Mouse (Mus musculus): ENCODE measurements at regions not wholly inside any gene's neighbourhood (a gene's known extent, or its start where the extent isn't known, plus 50 kb on each side); places are given as distances from the start of the nearest gene placed in this dataset.

GRCm38 (mm10) chr1:190531224-190531623 lies 360.7 kb upstream of the Prox1 start:
- H3K4me1 ChIP-seq (ENCODE audit: control insufficient read depth, low read depth, low read length), result no peaks in the 10 kb centered on the region
- ATAC-seq (ENCODE audit: low read depth), result no peak
- H3K27me3 ChIP-seq (ENCODE audit: control insufficient read depth, insufficient read depth, low read depth, low read length), result peaks cover 2% of the 10 kb centered on the region; the same call in 1 of the 2 replicates
- no peak overlapping the region for H3K27ac ChIP-seq (ENCODE audit: low read length)
- 63% methylated on average over 6 of the region's 6 CpGs for WGBS (ENCODE audit: insufficient replicate concordance)
- no peak overlapping the region for H3K4me2 ChIP-seq (ENCODE audit: low read depth, low read length)
- no peaks in the 10 kb centered on the region for H3K9me3 ChIP-seq (replicated peaks; ENCODE audit: control insufficient read depth, low read length)
- no peaks in the 10 kb centered on the region for H3K36me3 ChIP-seq (ENCODE audit: control insufficient read depth, insufficient read depth)
- no peak overlapping the region for H3K4me3 ChIP-seq (ENCODE audit: low read depth, low read length)
- no peak overlapping the region for H3K9ac ChIP-seq (ENCODE audit: low read depth, low read length)

- Histone ChIP-seq H3K27ac (ENCODE audit: low read length) (no peak overlapping the region), H3K36me3 (ENCODE audit: control insufficient read depth, insufficient read depth) (no peaks in the 10 kb centered on the region), H3K4me1 (ENCODE audit: control insufficient read depth, low read depth, low read length) (no peaks in the 10 kb centered on the region), H3K4me3 (ENCODE audit: low read depth, low read length) (no peak overlapping the region), H3K9me3 (replicated peaks; ENCODE audit: control insufficient read depth, low read length) (no peaks in the 10 kb centered on the region), H3K9ac (ENCODE audit: low read depth, low read length) (no peak overlapping the region), H3K27me3 (ENCODE audit: control insufficient read depth, insufficient read depth, low read depth, low read length) (peaks cover 3% of the 10 kb centered on the region; the same call in 1 of the 2 replicates), H3K4me2 (ENCODE audit: low read depth, low read length) (no peak overlapping the region)
- ATAC-seq (ENCODE audit: low read depth), result no peak
- WGBS (ENCODE audit: insufficient replicate concordance), result 62% methylated on average over 3 of the region's 3 CpGs
These were observed 359.6 kb upstream of the Prox1 start for GRCm38 (mm10) chr1:190530079-190530478.

- H3K9ac ChIP-seq (ENCODE audit: low read depth, low read length), result no peak overlapping the region
- WGBS (ENCODE audit: insufficient replicate concordance), result 71% methylated on average over 7 of the region's 7 CpGs
- H3K4me3 ChIP-seq (ENCODE audit: low read depth, low read length), result no peak overlapping the region
- H3K4me1 ChIP-seq (ENCODE audit: control insufficient read depth, low read depth, low read length), result no peaks in the 10 kb centered on the region
- no peak overlapping the region for H3K4me2 ChIP-seq (ENCODE audit: low read depth, low read length)
- no peak overlapping the region for H3K27ac ChIP-seq (ENCODE audit: low read length)
- H3K27me3 ChIP-seq (ENCODE audit: control insufficient read depth, insufficient read depth, low read depth, low read length), result peaks cover 3% of the 10 kb centered on the region; the same call in 1 of the 2 replicates
- ATAC-seq (ENCODE audit: low read depth), result no peak
- no peaks in the 10 kb centered on the region for H3K9me3 ChIP-seq (replicated peaks; ENCODE audit: control insufficient read depth, low read length)
- no peaks in the 10 kb centered on the region for H3K36me3 ChIP-seq (ENCODE audit: control insufficient read depth, insufficient read depth)
These were observed 357.1 kb upstream of the Prox1 start for GRCm38 (mm10) chr1:190527545-190528137.

GRCm38 (mm10) chr1:190526634-190527033 lies 356.1 kb upstream of the Prox1 start:
- WGBS (ENCODE audit: insufficient replicate concordance), result 25% methylated on average over 7 of the region's 7 CpGs
- no peaks in the 10 kb centered on the region for H3K36me3 ChIP-seq (ENCODE audit: control insufficient read depth, insufficient read depth)
- no peak overlapping the region for H3K27ac ChIP-seq (ENCODE audit: low read length)
- no peak overlapping the region for H3K9ac ChIP-seq (ENCODE audit: low read depth, low read length)
- no peak overlapping the region for H3K4me2 ChIP-seq (ENCODE audit: low read depth, low read length)
- H3K4me3 ChIP-seq (ENCODE audit: low read depth, low read length), result no peak overlapping the region
- ATAC-seq (ENCODE audit: low read depth), result no peak
- peaks cover 3% of the 10 kb centered on the region; the same call in 1 of the 2 replicates for H3K27me3 ChIP-seq (ENCODE audit: control insufficient read depth, insufficient read depth, low read depth, low read length)
- H3K9me3 ChIP-seq (replicated peaks; ENCODE audit: control insufficient read depth, low read length), result no peaks in the 10 kb centered on the region
- no peaks in the 10 kb centered on the region for H3K4me1 ChIP-seq (ENCODE audit: control insufficient read depth, low read depth, low read length)

GRCm38 (mm10) chr1:190526046-190526445 lies 355.5 kb upstream of the Prox1 start:
- H3K27ac ChIP-seq (ENCODE audit: low read length), result no peak overlapping the region
- H3K4me2 ChIP-seq (ENCODE audit: low read depth, low read length), result no peak overlapping the region
- no peak overlapping the region for H3K9ac ChIP-seq (ENCODE audit: low read depth, low read length)
- H3K27me3 ChIP-seq (ENCODE audit: control insufficient read depth, insufficient read depth, low read depth, low read length), result peaks cover 3% of the 10 kb centered on the region; the same call in 1 of the 2 replicates
- no peaks in the 10 kb centered on the region for H3K36me3 ChIP-seq (ENCODE audit: control insufficient read depth, insufficient read depth)
- no peak for ATAC-seq (ENCODE audit: low read depth)
- no peaks in the 10 kb centered on the region for H3K4me1 ChIP-seq (ENCODE audit: control insufficient read depth, low read depth, low read length)
- 54% methylated on average over 6 of the region's 6 CpGs for WGBS (ENCODE audit: insufficient replicate concordance)
- no peak overlapping the region for H3K4me3 ChIP-seq (ENCODE audit: low read depth, low read length)
- H3K9me3 ChIP-seq (replicated peaks; ENCODE audit: control insufficient read depth, low read length), result no peaks in the 10 kb centered on the region

- H3K4me3 ChIP-seq (ENCODE audit: low read depth, low read length), result no peak overlapping the region
- no peak overlapping the region for H3K9ac ChIP-seq (ENCODE audit: low read depth, low read length)
- no peak overlapping the region for H3K4me2 ChIP-seq (ENCODE audit: low read depth, low read length)
- H3K36me3 ChIP-seq (ENCODE audit: control insufficient read depth, insufficient read depth), result no peaks in the 10 kb centered on the region
- ATAC-seq (ENCODE audit: low read depth), result no peak
- H3K4me1 ChIP-seq (ENCODE audit: control insufficient read depth, low read depth, low read length), result no peaks in the 10 kb centered on the region
- H3K27ac ChIP-seq (ENCODE audit: low read length), result no peak overlapping the region
- H3K9me3 ChIP-seq (replicated peaks; ENCODE audit: control insufficient read depth, low read length), result no peaks in the 10 kb centered on the region
- WGBS (ENCODE audit: insufficient replicate concordance), result 69% methylated on average over 8 of the region's 8 CpGs
- H3K27me3 ChIP-seq (ENCODE audit: control insufficient read depth, insufficient read depth, low read depth, low read length), result no peaks in the 10 kb centered on the region
These were observed 329.6 kb upstream of the Prox1 start for GRCm38 (mm10) chr1:190500106-190500505.

- Histone ChIP-seq H3K9ac (ENCODE audit: low read depth, low read length) (no peak overlapping the region), H3K4me3 (ENCODE audit: low read depth, low read length) (no peak overlapping the region), H3K4me1 (ENCODE audit: control insufficient read depth, low read depth, low read length) (no peaks in the 10 kb centered on the region), H3K9me3 (replicated peaks; ENCODE audit: control insufficient read depth, low read length) (no peaks in the 10 kb centered on the region; the same call in 1 of the 2 replicates), H3K4me2 (ENCODE audit: low read depth, low read length) (no peak overlapping the region), H3K27ac (ENCODE audit: low read length) (no peak overlapping the region), H3K36me3 (ENCODE audit: control insufficient read depth, insufficient read depth) (no peaks in the 10 kb centered on the region), H3K27me3 (ENCODE audit: control insufficient read depth, insufficient read depth, low read depth, low read length) (no peaks in the 10 kb centered on the region)
- 64% methylated on average over 4 of the region's 4 CpGs for WGBS (ENCODE audit: insufficient replicate concordance)
- ATAC-seq (ENCODE audit: low read depth), result no peak
These were observed 327.0 kb upstream of the Prox1 start for GRCm38 (mm10) chr1:190497474-190497873.

GRCm38 (mm10) chr1:190495741-190496520 lies 325.4 kb upstream of the Prox1 start:
- Histone ChIP-seq H3K4me2 (ENCODE audit: low read depth, low read length) (no peak overlapping the region), H3K27me3 (ENCODE audit: control insufficient read depth, insufficient read depth, low read depth, low read length) (no peaks in the 10 kb centered on the region), H3K27ac (ENCODE audit: low read length) (no peak overlapping the region), H3K4me3 (ENCODE audit: low read depth, low read length) (no peak overlapping the region), H3K4me1 (ENCODE audit: control insufficient read depth, low read depth, low read length) (no peaks in the 10 kb centered on the region), H3K36me3 (ENCODE audit: control insufficient read depth, insufficient read depth) (no peaks in the 10 kb centered on the region), H3K9me3 (replicated peaks; ENCODE audit: control insufficient read depth, low read length) (no peaks in the 10 kb centered on the region; the same call in 1 of the 2 replicates), H3K9ac (ENCODE audit: low read depth, low read length) (no peak overlapping the region)
- 31% methylated on average over 10 of the region's 10 CpGs for WGBS (ENCODE audit: insufficient replicate concordance)
- no peak for ATAC-seq (ENCODE audit: low read depth)

- ATAC-seq (ENCODE audit: low read depth), result no peak
- no peak overlapping the region for H3K27ac ChIP-seq (ENCODE audit: low read length)
- H3K36me3 ChIP-seq (ENCODE audit: control insufficient read depth, insufficient read depth), result no peaks in the 10 kb centered on the region
- no peaks in the 10 kb centered on the region for H3K9me3 ChIP-seq (replicated peaks; ENCODE audit: control insufficient read depth, low read length)
- H3K4me3 ChIP-seq (ENCODE audit: low read depth, low read length), result no peak overlapping the region
- H3K4me1 ChIP-seq (ENCODE audit: control insufficient read depth, low read depth, low read length), result no peaks in the 10 kb centered on the region
- no peaks in the 10 kb centered on the region for H3K27me3 ChIP-seq (ENCODE audit: control insufficient read depth, insufficient read depth, low read depth, low read length)
- H3K9ac ChIP-seq (ENCODE audit: low read depth, low read length), result no peak overlapping the region
- H3K4me2 ChIP-seq (ENCODE audit: low read depth, low read length), result no peak overlapping the region
- WGBS (ENCODE audit: insufficient replicate concordance), result 21% methylated on average over 7 of the region's 7 CpGs
These were observed 316.1 kb upstream of the Prox1 start for GRCm38 (mm10) chr1:190486551-190487104.

All from liver, embryonic 16.5 days (tissue).